In the genomic region with DNA sequence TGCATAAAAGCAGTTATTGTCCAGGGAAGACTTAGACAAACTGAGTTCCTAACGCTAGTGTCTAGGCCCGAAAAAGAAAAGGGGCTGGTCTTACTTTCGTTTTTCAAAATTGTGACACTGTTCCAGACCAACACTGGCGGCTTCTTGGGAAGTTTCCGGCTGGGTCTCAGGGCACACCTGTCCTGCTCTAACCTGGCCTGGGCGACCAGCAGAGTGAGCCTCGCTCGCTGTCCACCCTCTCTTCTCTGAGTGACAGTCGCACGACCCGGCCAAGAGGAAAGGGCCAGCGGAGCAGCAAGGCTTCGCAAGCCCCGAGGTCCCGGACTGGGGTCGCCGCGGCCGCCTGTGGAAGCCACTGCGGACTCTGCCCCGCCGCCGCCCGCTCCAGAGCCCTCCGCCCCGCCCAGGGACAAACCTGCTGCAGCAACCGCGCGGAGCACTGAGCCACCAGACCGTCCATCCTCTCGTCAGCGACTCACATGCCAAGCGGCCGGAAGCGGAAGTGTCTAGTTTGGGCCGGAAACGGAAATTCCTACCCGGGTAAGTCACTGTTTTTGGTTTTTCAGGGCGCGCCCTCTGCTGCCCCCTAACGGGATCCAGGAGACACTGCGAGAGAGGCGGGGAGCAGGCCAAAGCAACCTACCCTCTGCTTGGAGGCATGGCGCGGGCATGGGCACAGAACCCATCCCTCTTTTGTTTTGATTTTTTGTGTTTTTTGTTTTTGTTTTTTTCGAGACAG, we compare ENCODE assay signal across 8 mouse cellular contexts. TPM values are rescaled to one million over a fixed set of nuclear protein-coding genes. Genes with fewer than 3 reads are reported as not detected.
A peak's percentile ranks its signal among the peaks of the same experiment; 100 is the strongest.
DNase-seq lines count a peak whose midpoint lies in the region; ATAC-seq and TF ChIP-seq lines count a peak whose summit lies in the region.

TSS of gene Rars (minus strand) at position 485 of the 739 bp plus-strand sequence.

- in situ Hi-C loops in ES-E14 (cut with MboI; ENCODE audit: low sequenced_read_pairs in 2 of 2, unreplicated experiment in 2 of 2) = no loop called here

- DNase-seq in ES-E14 (ENCODE audit: low read depth, low spot score) = peak; percentile 95
- peak; percentile 90 for DNase-seq in cerebellum, adult 11-12 months
- DNase-seq in heart, postnatal 25 days (ENCODE audit: low spot score) = peak; percentile 84
- peak; percentile 93 to 97 for DNase-seq in layer of hippocampus, adult 18-20 months (ENCODE audit: low spot score in 2 of 2)
- peak; percentile 89 for DNase-seq in lung, adult 2 months
- DNase-seq in thymus, adult 18-20 months = peak; percentile 81 to 90

- no peaks in the 10 kb centered on the region for H3K9me3 ChIP-seq in ES-E14 (ENCODE audit: control insufficient read depth, insufficient read depth, low read depth, low read length)
- H3K9me3 ChIP-seq in forebrain, embryonic 15.5 days = no peaks in the 10 kb centered on the region

- H3K27ac ChIP-seq in ES-E14 (ENCODE audit: insufficient read depth, low read depth, low read length, poor library complexity, severe bottlenecking) = no peak within 1 kb of the TSS
- H3K27ac ChIP-seq in forebrain, embryonic 15.5 days (replicated peaks) = peak within 1 kb of the TSS; percentile 47; the same call in 1 of the 2 replicates

- WGBS in forebrain, embryonic 15.5 days = 2% methylated on average over 46 of the region's 46 CpGs
- under 1% methylated on average over 46 of the region's 46 CpGs for WGBS in lung, adult 2 months

- peak within 1 kb of the TSS; percentile 76 for H3K4me2 ChIP-seq in forebrain, embryonic 15.5 days (replicated peaks)

- peaks cover 33% of the 10 kb centered on the region for H3K36me3 ChIP-seq in ES-E14 (ENCODE audit: control insufficient read depth, insufficient read depth, low read length, poor library complexity, severe bottlenecking)
- peaks cover 26% of the 10 kb centered on the region for H3K36me3 ChIP-seq in forebrain, embryonic 15.5 days

- peak within 1 kb of the TSS; percentile 98 for H3K4me3 ChIP-seq in ES-E14 (ENCODE audit: insufficient read depth in 1 of 2, low read depth in 1 of 2, low read length in 2 of 2, poor library complexity in 1 of 2, severe bottlenecking in 1 of 2)
- peak within 1 kb of the TSS; percentile 92 for H3K4me3 ChIP-seq in forebrain, embryonic 15.5 days
- H3K4me3 ChIP-seq in lung, adult 2 months (replicated peaks; ENCODE audit: extremely low read depth, low read depth, low read length) = peak within 1 kb of the TSS; percentile 96

- no peaks in the 10 kb centered on the region for H3K27me3 ChIP-seq in forebrain, embryonic 15.5 days

- TF ChIP-seq CTCF in lung, adult 2 months (IDR thresholded peaks at IDR 0.05; ENCODE audit: insufficient read depth, low read length) = peak; percentile 70

- intact Hi-C loops in heart, postnatal 25 days (cut with DNase I) = loop anchor here (2.0 kb wide), 1 partner anchor 65 kb away; the partner anchor contains the start of gene Pank3

- peak within 1 kb of the TSS; percentile 95 for H3K9ac ChIP-seq in ES-E14 (ENCODE audit: insufficient read depth, low read depth, low read length, poor library complexity, severe bottlenecking)
- peak within 1 kb of the TSS; percentile 84 for H3K9ac ChIP-seq in forebrain, embryonic 15.5 days (replicated peaks)

- TF ChIP-seq POLR2A in lung, adult 2 months (IDR thresholded peaks at IDR 0.05; ENCODE audit: borderline replicate concordance, extremely low read depth, low read depth, low read length) = peak; percentile 71; the same call in 1 of the 2 replicates

- ATAC-seq in forebrain, embryonic 15.5 days (replicated peaks) = peak; percentile 85
- peak; percentile 96 for ATAC-seq in neutrophil, adult 5-6 weeks (ENCODE audit: extremely low read depth, insufficient number of reproducible peaks, low FRiP score, poor library complexity, severe bottlenecking)

- H3K4me1 ChIP-seq in ES-E14 (ENCODE audit: control insufficient read depth in 2 of 2, insufficient read depth in 2 of 2, low read length in 2 of 2, poor library complexity in 1 of 2) = peaks cover 2 to 9% of the 10 kb centered on the region in 2 experiments
- H3K4me1 ChIP-seq in forebrain, embryonic 15.5 days = peaks cover 19% of the 10 kb centered on the region
- H3K4me1 ChIP-seq in lung, adult 2 months (ENCODE audit: control insufficient read depth, insufficient read depth, low read length) = peaks cover 6% of the 10 kb centered on the region; the same call in 1 of the 2 replicates

TF ChIP-seq in ES-E14, 5 proteins besides CTCF, POLR2A, EP300 and RAD21:
- no peak for TF ChIP-seq CHD2 (IDR thresholded peaks at IDR 0.05; ENCODE audit: low read depth, low read length)
- TF ChIP-seq HCFC1 (IDR thresholded peaks at IDR 0.05; ENCODE audit: borderline replicate concordance, insufficient read depth, low read length) = peak; percentile 61; the same call in 1 of the 2 replicates

RNA-seq across cellular contexts. Expression of gene Rars, which starts in this region (rescaled TPM):
- 105 and 156 TPM in 2 replicates for total RNA-seq in ES-E14 (2012; rRNA removed)
- 69.9 and 71.9 TPM in 2 replicates for polyA plus RNA-seq in forebrain, embryonic 15.5 days (2015; fragmentation: Nextera tagmentation; extraction: Ambion mirVana)
- 10 to 100 TPM; 36.8 to 38.4 TPM for total RNA-seq in heart, postnatal 25 days (2021)
- total RNA-seq in layer of hippocampus, adult 18-20 months (2021) = 10 to 100 TPM; 51.4 to 53.5 TPM
- polyA plus RNA-seq in lung, adult 2 months (2012; rRNA removed) = 6.2 and 12.3 TPM in 2 replicates
- total RNA-seq in neutrophil, adult 5-6 weeks (2017) = 40.3 and 49.7 TPM in 2 replicates
